9 mouse cellular contexts compared by ENCODE assay signal in the genomic region with DNA sequence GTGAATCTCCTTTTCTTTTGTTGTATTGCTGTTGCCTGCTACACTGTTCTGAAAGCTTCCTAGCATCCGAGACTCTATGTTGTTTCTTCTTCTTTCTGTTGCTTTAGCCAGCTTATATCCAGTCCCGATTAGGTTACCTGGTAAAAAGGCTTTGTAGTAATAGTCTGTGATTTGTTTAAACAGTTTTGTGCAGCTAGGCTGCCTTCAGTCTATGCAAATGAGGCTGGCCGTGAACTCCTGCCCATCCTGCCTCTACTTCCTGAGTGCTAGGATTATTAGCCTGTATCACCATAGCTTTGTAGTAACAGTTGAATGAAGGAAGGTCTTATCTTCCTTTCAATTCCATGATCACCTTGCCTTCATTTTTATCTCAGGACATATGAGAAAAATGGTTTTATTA. TPM values are rescaled to one million over a fixed set of nuclear protein-coding genes. Genes with fewer than 3 reads are reported as not detected.
DNase-seq lines count a peak whose midpoint lies in the region; ATAC-seq lines count a peak whose summit lies in the region.
"Had no signal": no experiment of that assay in that cellular context is flagged by ENCODE, and none has a peak within 500 bp of the region (broad histone marks: within the 10 kb centered on the region; RNA-seq: fewer than 3 reads in every experiment).

No protein-coding gene starts in this region.

- no peak for ATAC-seq in kidney, embryonic 14.5 days (ENCODE audit: low FRiP score, low TSS enrichment)
- ATAC-seq in embryonic facial prominence, embryonic 11.5 days (replicated peaks; ENCODE audit: insufficient number of reproducible peaks, low FRiP score, low TSS enrichment, low read depth) = no peak
- no peak for ATAC-seq in hindbrain, embryonic 15.5 days (ENCODE audit: low FRiP score, low read depth)
- ATAC-seq in midbrain, embryonic 13.5 days = no peak

- H3K27me3 ChIP-seq in kidney, embryonic 14.5 days (ENCODE audit: control insufficient read depth, insufficient read depth, low read length) = no peaks in the 10 kb centered on the region
- no peaks in the 10 kb centered on the region for H3K27me3 ChIP-seq in embryonic facial prominence, embryonic 11.5 days (ENCODE audit: control insufficient read depth, insufficient read depth, low read length)
- H3K27me3 ChIP-seq in hindbrain, embryonic 15.5 days = no peaks in the 10 kb centered on the region
- no peaks in the 10 kb centered on the region for H3K27me3 ChIP-seq in midbrain, embryonic 13.5 days

- peaks cover 11% of the 10 kb centered on the region; the same call in 1 of the 2 replicates for H3K4me1 ChIP-seq in kidney, embryonic 14.5 days (ENCODE audit: control insufficient read depth, insufficient read depth, low read length)
- H3K4me1 ChIP-seq in embryonic facial prominence, embryonic 11.5 days (ENCODE audit: control insufficient read depth, insufficient read depth, low read length) = no peaks in the 10 kb centered on the region
- peaks cover 19% of the 10 kb centered on the region for H3K4me1 ChIP-seq in hindbrain, embryonic 15.5 days (replicated peaks)
- H3K4me1 ChIP-seq in midbrain, embryonic 13.5 days (replicated peaks) = peaks cover 26% of the 10 kb centered on the region

- 47% methylated on average over 3 of the region's 3 CpGs for WGBS in kidney, embryonic 14.5 days
- WGBS in embryonic facial prominence, embryonic 11.5 days = 60% methylated on average over 3 of the region's 3 CpGs
- 60% methylated on average over 3 of the region's 3 CpGs for WGBS in hindbrain, embryonic 15.5 days
- 44% methylated on average over 3 of the region's 3 CpGs for WGBS in midbrain, embryonic 13.5 days

- peak overlapping the region; percentile 68 for H3K4me2 ChIP-seq in kidney, embryonic 14.5 days (replicated peaks; ENCODE audit: low read depth, low read length)
- H3K4me2 ChIP-seq in embryonic facial prominence, embryonic 11.5 days (ENCODE audit: low read depth, low read length) = no peak overlapping the region; the same call in 1 of the 2 replicates
- peak overlapping the region; percentile 97; the same call in 1 of the 2 replicates for H3K4me2 ChIP-seq in hindbrain, embryonic 15.5 days
- H3K4me2 ChIP-seq in midbrain, embryonic 13.5 days (replicated peaks) = peak overlapping the region; percentile 90

- DNase-seq in kidney, adult 11 months = no peak
- DNase-seq in embryonic facial prominence, embryonic 11.5 days (ENCODE audit: low spot score) = no peak
- no peak for DNase-seq in urinary bladder, postnatal 14 days (ENCODE audit: low spot score)
- no peak for DNase-seq in lung, postnatal 36 days
- no peak for DNase-seq in cerebellum, postnatal 10 days

- H3K36me3 ChIP-seq in kidney, embryonic 14.5 days (ENCODE audit: control insufficient read depth, insufficient read depth, low read length) = peaks cover 33% of the 10 kb centered on the region
- H3K36me3 ChIP-seq in embryonic facial prominence, embryonic 11.5 days (replicated peaks; ENCODE audit: control insufficient read depth, insufficient read depth, low read depth, low read length) = no peaks in the 10 kb centered on the region; the same call in 1 of the 2 replicates
- no peaks in the 10 kb centered on the region for H3K36me3 ChIP-seq in hindbrain, embryonic 15.5 days
- peaks cover 11% of the 10 kb centered on the region for H3K36me3 ChIP-seq in midbrain, embryonic 13.5 days

- no peak overlapping the region for H3K9ac ChIP-seq in kidney, embryonic 14.5 days (ENCODE audit: low read depth, low read length)
- H3K9ac ChIP-seq in embryonic facial prominence, embryonic 11.5 days (replicated peaks; ENCODE audit: low read length) = no peak overlapping the region
- H3K9ac ChIP-seq in hindbrain, embryonic 15.5 days = no peak overlapping the region
- H3K9ac ChIP-seq in midbrain, embryonic 13.5 days (replicated peaks) = 0 out of 2 replicates have a peak overlapping the region, but pooled peaks have one; percentile 23

- no peak overlapping the region for H3K27ac ChIP-seq in kidney, embryonic 14.5 days (ENCODE audit: low read depth, low read length)
- H3K27ac ChIP-seq in embryonic facial prominence, embryonic 11.5 days (replicated peaks; ENCODE audit: low read depth, low read length) = no peak overlapping the region
- no peak overlapping the region for H3K27ac ChIP-seq in hindbrain, embryonic 15.5 days (replicated peaks)
- H3K27ac ChIP-seq in midbrain, embryonic 13.5 days = no peak overlapping the region

- peak overlapping the region; percentile 79 for H3K4me3 ChIP-seq in kidney, embryonic 14.5 days (ENCODE audit: low read length)
- peak overlapping the region; percentile 74; the same call in 1 of the 2 replicates for H3K4me3 ChIP-seq in embryonic facial prominence, embryonic 11.5 days (ENCODE audit: low read depth, low read length)
- no peak overlapping the region for H3K4me3 ChIP-seq in hindbrain, embryonic 15.5 days
- peak overlapping the region; percentile 72 for H3K4me3 ChIP-seq in midbrain, embryonic 13.5 days (replicated peaks)

- no peaks in the 10 kb centered on the region for H3K9me3 ChIP-seq in kidney, embryonic 14.5 days (ENCODE audit: control insufficient read depth, low read length)
- H3K9me3 ChIP-seq in embryonic facial prominence, embryonic 11.5 days (replicated peaks; ENCODE audit: control insufficient read depth, low read length) = no peaks in the 10 kb centered on the region
- no peaks in the 10 kb centered on the region for H3K9me3 ChIP-seq in hindbrain, embryonic 15.5 days
- no peaks in the 10 kb centered on the region for H3K9me3 ChIP-seq in midbrain, embryonic 13.5 days
- H3K9me3 ChIP-seq: G1E had no signal

RNA-seq across cellular contexts. Expression of gene Cep55, which starts 1.5 kb away (rescaled TPM):
- 28.1 and 33.0 TPM in 2 replicates for polyA plus RNA-seq in kidney, embryonic 14.5 days (2014; fragmentation: Nextera tagmentation; extraction: Ambion mirVana)
- polyA plus RNA-seq in embryonic facial prominence, embryonic 11.5 days (2014; fragmentation: Nextera tagmentation; extraction: Ambion mirVana) = 41.4 and 47.7 TPM in 2 replicates
- polyA plus RNA-seq in hindbrain, embryonic 15.5 days (2015; fragmentation: Nextera tagmentation; extraction: Ambion mirVana) = 6.3 and 6.4 TPM in 2 replicates
- 15.9 and 16.3 TPM in 2 replicates for polyA plus RNA-seq in midbrain, embryonic 13.5 days (2015; fragmentation: Nextera tagmentation; extraction: Ambion mirVana)

RNA-seq across cellular contexts. Expression of gene Myof, which starts 12.9 kb away (rescaled TPM):
- 14.5 and 17.1 TPM in 2 replicates for polyA plus RNA-seq in kidney, embryonic 14.5 days (2014; fragmentation: Nextera tagmentation; extraction: Ambion mirVana)
- polyA plus RNA-seq in embryonic facial prominence, embryonic 11.5 days (2014; fragmentation: Nextera tagmentation; extraction: Ambion mirVana) = 7.8 and 8.0 TPM in 2 replicates
- polyA plus RNA-seq in hindbrain, embryonic 15.5 days (2015; fragmentation: Nextera tagmentation; extraction: Ambion mirVana) = 1.6 and 2.5 TPM in 2 replicates
- 1.3 and 1.6 TPM in 2 replicates for polyA plus RNA-seq in midbrain, embryonic 13.5 days (2015; fragmentation: Nextera tagmentation; extraction: Ambion mirVana)
- polyA plus RNA-seq: G1E had no signal

RNA-seq across cellular contexts. Expression of gene Ffar4, which starts 40.6 kb away (rescaled TPM):
- polyA plus RNA-seq in kidney, embryonic 14.5 days (2014; fragmentation: Nextera tagmentation; extraction: Ambion mirVana) = 1.0 and 1.1 TPM in 2 replicates
- 0.20 TPM in 1 of 2 replicates, not detected in the other for polyA plus RNA-seq in embryonic facial prominence, embryonic 11.5 days (2014; fragmentation: Nextera tagmentation; extraction: Ambion mirVana)
- polyA plus RNA-seq in hindbrain, embryonic 15.5 days (2015; fragmentation: Nextera tagmentation; extraction: Ambion mirVana) = 0.22 and 0.25 TPM in 2 replicates
- polyA plus RNA-seq in midbrain, embryonic 13.5 days (2015; fragmentation: Nextera tagmentation; extraction: Ambion mirVana) = not detected in 2 replicates
- polyA plus RNA-seq: G1E had no signal
